Mouse (Mus musculus) large intestine, adult 2 months (tissue): ENCODE results near the gene Tmem79. TPM values are rescaled to one million over a fixed set of nuclear protein-coding genes. Genes with fewer than 3 reads are reported as not detected.
"Not testable (repeated sequence)": the region's sequence is repeated elsewhere in the genome, so short reads cannot be mapped to it uniquely, and the experiment has no call there.

Experiments used
- DNase-seq: peaks from one replicate; pipeline ENCODE4 v3.0.0-alpha.2; 2012; ENCODE audit warnings: low read depth, low spot score
- WGBS: fragments of 180-500 bp; shearing (Covaris S2); methylation state at CpG from one replicate; pipeline ENCODE4 v1.1.7; 2018; 5-methylcytosine and 5-hydroxymethylcytosine counted together
- polyA plus RNA-seq: library from polyadenylated mRNA; depleted of rRNA; stranded (reverse); fragments of >200 nt; gene quantifications from 2 replicates; pipeline ENCODE4 v1.2.3, GENCODE M21; 2012; rRNA removed

Tmem79 gene
- polyA plus RNA-seq, 1 experiment, result 30.3 TPM

GRCm38 (mm10) chr3:88291970-88292369, 44.0 kb downstream of the Tmem79 start:
- 46% methylated on average over 4 of the region's 4 CpGs for WGBS
- no peak for DNase-seq

- WGBS, result 50% methylated on average over 9 of the region's 10 CpGs
- not testable (repeated sequence) for DNase-seq
These were observed 47.7 kb downstream of the Tmem79 start for GRCm38 (mm10) chr3:88288133-88288713.

GRCm38 (mm10) chr3:88287110-88287509, 48.8 kb downstream of the Tmem79 start, which contains the start of gene Gm38392:
Gene Gm38392 (minus strand): TSS chr3:88287210.
- WGBS, result 97% methylated on average over 4 of the region's 4 CpGs
- no peak for DNase-seq

- no CpG with 5 or more reads among the region's 2 CpGs for WGBS
- not testable (repeated sequence) for DNase-seq
These were observed 50.4 kb downstream of the Tmem79 start for GRCm38 (mm10) chr3:88285565-88285895.

DNA sequence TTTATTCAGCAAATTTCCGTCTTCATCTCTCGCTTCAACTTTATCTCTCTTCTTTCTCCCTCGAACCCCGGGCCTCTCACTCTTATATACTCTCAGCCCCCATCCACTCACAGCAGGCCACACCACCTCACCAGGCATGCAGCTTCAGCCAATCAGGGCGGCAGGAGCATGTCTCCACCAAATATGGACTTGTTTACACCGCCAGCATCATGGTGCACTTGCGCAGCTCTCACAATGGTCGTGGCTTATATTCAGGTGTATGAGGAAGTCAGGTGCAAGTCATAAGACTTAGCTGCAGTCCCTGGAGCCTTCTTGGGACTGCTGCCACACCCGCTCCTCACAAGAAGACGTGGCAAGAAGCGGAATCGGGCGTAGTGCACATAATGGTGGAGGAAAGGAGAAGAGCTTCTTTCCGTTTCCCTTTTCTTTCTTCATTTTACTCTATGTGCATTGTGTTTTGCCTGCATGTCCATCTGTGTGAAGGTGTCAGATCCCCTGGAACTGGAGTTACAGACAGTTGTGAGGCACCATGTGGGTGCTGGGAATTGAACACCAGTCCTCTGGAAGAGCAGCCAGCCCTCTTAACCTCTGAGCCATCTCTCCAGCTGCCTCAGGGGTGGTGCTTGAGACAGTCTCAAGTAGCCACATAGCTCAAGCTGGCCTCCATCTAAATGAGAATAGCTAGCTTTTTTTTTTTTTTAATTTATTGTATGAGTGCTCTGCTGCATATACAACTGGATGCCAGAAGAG, 51.0 kb downstream of the Tmem79 start:
- WGBS, result 94% methylated on average over 14 of the region's 14 CpGs
- DNase-seq, result not testable (repeated sequence)

DNA sequence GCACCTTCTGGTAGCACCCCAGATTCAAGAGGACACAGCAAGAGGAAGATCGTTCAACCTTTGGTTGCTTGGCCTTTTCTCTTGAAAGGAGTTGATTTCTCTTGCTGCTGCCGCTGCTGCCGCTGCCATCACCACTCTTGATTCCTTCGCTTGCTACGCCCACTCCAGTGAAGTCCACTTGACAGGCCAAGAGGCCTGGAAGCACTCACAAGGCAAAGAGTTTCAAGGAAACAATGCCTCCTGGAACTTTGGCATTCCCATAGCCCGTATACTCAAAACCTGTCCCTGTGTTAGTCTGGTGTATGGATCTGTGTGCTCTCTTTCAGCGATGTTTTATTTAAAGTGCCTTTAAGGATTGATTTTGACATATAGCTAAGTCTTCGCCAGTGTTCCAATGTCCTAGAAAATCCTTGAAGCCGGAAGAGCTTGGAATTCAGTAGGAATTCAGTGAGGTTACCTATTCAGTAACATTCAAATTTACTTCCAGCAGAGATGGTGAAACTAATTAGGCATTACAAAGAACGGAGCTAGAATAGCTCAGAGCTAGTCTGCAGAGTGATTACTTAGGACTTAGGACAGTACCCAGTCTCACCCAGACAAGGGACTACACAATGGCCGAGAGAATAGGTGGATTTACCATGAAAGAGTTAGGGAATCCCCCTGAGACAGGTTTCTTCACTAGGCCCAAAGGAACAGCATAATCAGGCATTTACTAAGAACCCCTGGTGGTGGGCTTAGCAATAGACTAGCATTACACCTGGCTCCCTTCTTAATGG, 54.6 kb downstream of the Tmem79 start:
- 80% methylated on average over 11 of the region's 11 CpGs for WGBS
- not testable (repeated sequence) for DNase-seq

GRCm38 (mm10) chr3:88280035-88280434, 55.9 kb downstream of the Tmem79 start:
- DNase-seq, result no peak
- WGBS, result 90% methylated on average over 2 of the region's 2 CpGs

Other genes with a start within 250 kb of the Tmem79 start
- gene Mef2d, start 193.8 kb downstream of the Tmem79 start, polyA plus RNA-seq, result 26.1 and 40.8 TPM in 2 replicates
- 32.9 and 50.2 TPM in 2 replicates for gene Rhbg, start 81.4 kb downstream of the Tmem79 start, polyA plus RNA-seq
- 0.30 TPM in 1 of 2 replicates, not detected in the other for gene Gm38392, start 48.9 kb downstream of the Tmem79 start, polyA plus RNA-seq
- 2.4 and 3.1 TPM in 2 replicates for gene Tsacc, start 39.1 kb downstream of the Tmem79 start, polyA plus RNA-seq
- gene Cct3, start 39.0 kb downstream of the Tmem79 start, polyA plus RNA-seq, result 159 and 172 TPM in 2 replicates
- gene Glmp, start 11.1 kb downstream of the Tmem79 start, polyA plus RNA-seq, result 194 and 196 TPM in 2 replicates
- gene Smg5, start 112 bp upstream of the Tmem79 start, polyA plus RNA-seq, result 50.2 and 69.8 TPM in 2 replicates
- gene Paqr6, start 28.4 kb upstream of the Tmem79 start, polyA plus RNA-seq, result 2.4 and 3.2 TPM in 2 replicates
- 2.5 and 5.6 TPM in 2 replicates for gene Bglap3, start 36.6 kb upstream of the Tmem79 start, polyA plus RNA-seq
- 0.36 and 0.58 TPM in 2 replicates for gene Bglap2, start 42.6 kb upstream of the Tmem79 start, polyA plus RNA-seq
- 1.5 TPM in 1 of 2 replicates, not detected in the other for gene Bglap, start 48.3 kb upstream of the Tmem79 start, polyA plus RNA-seq
- 67.4 and 70.5 TPM in 2 replicates for gene Pmf1, start 74.2 kb upstream of the Tmem79 start, polyA plus RNA-seq
- 32.0 and 47.7 TPM in 2 replicates for gene Slc25a44, start 89.0 kb upstream of the Tmem79 start, polyA plus RNA-seq
- 221 and 227 TPM in 2 replicates for gene Sema4a, start 125.0 kb upstream of the Tmem79 start, polyA plus RNA-seq
- gene Lmna, start 173.8 kb upstream of the Tmem79 start, polyA plus RNA-seq, result 90.6 and 165 TPM in 2 replicates
- 0.63 and 0.89 TPM in 2 replicates for gene Mex3a, start 196.2 kb upstream of the Tmem79 start, polyA plus RNA-seq
- 236 and 238 TPM in 2 replicates for gene Rab25, start 212.2 kb upstream of the Tmem79 start, polyA plus RNA-seq
- 148 and 165 TPM in 2 replicates for gene Lamtor2, start 216.9 kb upstream of the Tmem79 start, polyA plus RNA-seq
- gene Ubqln4, start 217.6 kb upstream of the Tmem79 start, polyA plus RNA-seq, result 41.2 and 50.6 TPM in 2 replicates
- gene Ssr2, start 239.7 kb upstream of the Tmem79 start, polyA plus RNA-seq, result 417 and 500 TPM in 2 replicates